Mouse (Mus musculus) liver, embryonic 14.5 days (tissue): Measurements from ENCODE around the gene Sowahb. TPM values are rescaled to one million over a fixed set of nuclear protein-coding genes. Genes with fewer than 3 reads are reported as not detected.

ENCODE experiments used
- ATAC-seq: fragments of 200-750 bp; cut with Nextera tagmentation; 2 replicates; pipeline ENCODE4 v1.8.0; 2017; ENCODE audit warnings: moderate number of reproducible peaks, mild to moderate bottlenecking, moderate library complexity; ENCODE audit not compliant: insufficient read depth
- DNase-seq, 3 experiments: peaks; one replicate each; pipeline ENCODE4 v3.0.0-alpha.2; 2012 to 2013; ENCODE audit warnings: low read depth in 3 of 3, low spot score in 3 of 3
- H3K27ac ChIP-seq: fragments of 300-500 bp; sonication (generic); 2 replicates; pipeline ENCODE4 v1.5.1; 2014; ENCODE audit warnings: moderate library complexity, mild to moderate bottlenecking, control low read depth, inconsistent platforms
- H3K27me3 ChIP-seq: fragments of 300-500 bp; sonication (generic); 2 replicates; pipeline ENCODE4 v1.6.1; 2014; ENCODE audit warnings: mild to moderate bottlenecking, low read length, moderate library complexity; ENCODE audit not compliant: control insufficient read depth, insufficient read depth
- H3K36me3 ChIP-seq: fragments of 300-500 bp; sonication (generic); replicated peaks from 2 replicates; pipeline ENCODE4 v1.6.1; 2014; ENCODE audit warnings: low read depth; ENCODE audit not compliant: control insufficient read depth, insufficient read depth
- H3K4me1 ChIP-seq, 2 experiments: fragments of 200-500 bp in 1 of 2; fragments of 300-500 bp in 1 of 2; sonication (generic) in 1 of 2; replicated peaks; 2 replicates each; pipeline ENCODE4 v1.6.1; 2012 to 2014; ENCODE audit warnings: antibody characterized with exemption in 1 of 2, inconsistent platforms in 1 of 2, low read length in 1 of 2; ENCODE audit not compliant: control insufficient read depth in 2 of 2, insufficient read depth in 2 of 2
- H3K4me2 ChIP-seq: fragments of 300-500 bp; sonication (generic); 2 replicates; pipeline ENCODE4 v1.6.1; 2014; ENCODE audit warnings: low read depth, mild to moderate bottlenecking, control low read depth, moderate library complexity
- H3K4me3 ChIP-seq, 2 experiments: fragments of 200-500 bp in 1 of 2; fragments of 300-500 bp in 1 of 2; sonication (generic) in 1 of 2; 2 replicates each; pipeline ENCODE4 v1.5.1; 2012 to 2014; ENCODE audit warnings: low read depth in 2 of 2, low read length in 2 of 2, mild to moderate bottlenecking in 2 of 2, control low read depth in 1 of 2, inconsistent platforms in 1 of 2, moderate library complexity in 1 of 2; ENCODE audit not compliant: insufficient read depth in 1 of 2
- H3K9ac ChIP-seq: fragments of 300-500 bp; sonication (generic); replicated peaks from 2 replicates; pipeline ENCODE4 v1.6.1; 2014; ENCODE audit warnings: mild to moderate bottlenecking, control low read depth, moderate library complexity
- H3K9me3 ChIP-seq: fragments of 300-500 bp; sonication (generic); 2 replicates; pipeline ENCODE4 v1.6.1; 2016; ENCODE audit warnings: low read length, mixed read lengths; ENCODE audit not compliant: control insufficient read depth
- CTCF ChIP-seq: IDR thresholded peaks from 2 replicates; pipeline ENCODE4 v1.5.1; 2016; ENCODE audit warnings: antibody characterized with exemption, low read depth, control low read depth
- EP300 ChIP-seq: IDR thresholded peaks from 2 replicates; pipeline ENCODE4 v1.6.1; 2016; ENCODE audit warnings: antibody characterized with exemption, low read depth
- WGBS: fragments of 180-500 bp; shearing (Covaris S2); extraction: QIAGEN DNeasy Blood & Tissue Kit; methylation state at CpG from one replicate; pipeline ENCODE4 v1.1.7; 2014; ENCODE audit not compliant: insufficient replicate concordance; 5-methylcytosine and 5-hydroxymethylcytosine counted together
- polyA plus RNA-seq, 2 experiments: library from polyadenylated mRNA; depleted of rRNA in 1 of 2; stranded (reverse) in 1 of 2; unstranded in 1 of 2; fragments of >200 nt; fragmentation: Nextera tagmentation in 1 of 2; extraction: Ambion mirVana in 1 of 2; gene quantifications; 2 replicates each; pipeline versions ENCODE4 v1.2.1 to v1.2.3; 2012 to 2014

Sowahb gene
- polyA plus RNA-seq, 2 experiments = 0.50 to 0.83 TPM

DNA sequence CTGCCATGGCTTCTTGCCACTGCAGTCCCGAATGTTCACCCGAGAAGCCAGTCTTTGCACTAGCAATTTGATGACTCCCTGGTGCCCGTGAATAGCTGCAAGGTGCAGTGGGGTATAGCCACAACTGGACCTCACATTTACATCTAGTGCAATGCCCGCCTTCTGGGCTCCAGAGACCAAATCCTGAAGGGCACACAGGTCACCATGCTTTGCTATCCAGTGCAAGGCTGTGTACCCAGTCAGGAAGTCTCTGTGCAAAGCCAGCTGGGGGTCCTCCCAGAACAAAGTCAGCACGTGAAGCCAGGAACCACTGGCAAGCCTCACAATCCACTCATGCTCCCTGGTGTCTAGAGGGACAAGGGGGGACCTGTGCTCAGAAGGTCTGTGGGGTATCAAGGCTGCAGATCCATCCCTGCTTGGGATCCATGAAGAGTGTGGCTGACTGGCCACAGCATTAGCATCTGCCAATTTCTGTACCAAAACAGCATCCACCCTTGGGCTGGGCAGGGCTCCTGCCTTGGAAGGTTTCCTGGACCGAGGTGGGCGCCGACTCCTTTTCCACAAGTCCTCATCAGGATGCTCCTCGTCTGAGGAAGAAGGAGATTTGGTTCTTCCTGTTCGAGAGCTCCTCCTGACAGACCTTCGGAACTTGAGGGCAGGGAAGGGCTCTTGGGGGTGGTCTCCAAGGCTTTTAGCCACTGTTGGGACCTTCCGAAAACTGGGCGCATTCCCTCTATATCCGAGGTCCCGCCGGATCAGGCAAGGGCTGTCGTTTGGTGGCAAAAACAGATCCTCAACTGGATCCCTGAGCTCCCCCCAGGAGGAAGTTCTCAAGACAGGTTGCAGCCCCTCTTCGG lies 1.8 kb downstream of the Sowahb start:
- DNase-seq = no peak
- H3K4me3 ChIP-seq = no peak overlapping the region
- TF ChIP-seq EP300 (no peak), CTCF (no peak)
- H3K36me3 ChIP-seq = no peaks in the 10 kb centered on the region
- no peak for ATAC-seq
- no peak overlapping the region for H3K9ac ChIP-seq
- no peaks in the 10 kb centered on the region for H3K9me3 ChIP-seq
- WGBS = 29% methylated on average over 18 of the region's 18 CpGs
- H3K27ac ChIP-seq = no peak overlapping the region
- no peaks in the 10 kb centered on the region; a peak in 1 of 4 replicates for H3K4me1 ChIP-seq
- peaks cover 39% of the 10 kb centered on the region for H3K27me3 ChIP-seq
- no peak overlapping the region for H3K4me2 ChIP-seq

DNA sequence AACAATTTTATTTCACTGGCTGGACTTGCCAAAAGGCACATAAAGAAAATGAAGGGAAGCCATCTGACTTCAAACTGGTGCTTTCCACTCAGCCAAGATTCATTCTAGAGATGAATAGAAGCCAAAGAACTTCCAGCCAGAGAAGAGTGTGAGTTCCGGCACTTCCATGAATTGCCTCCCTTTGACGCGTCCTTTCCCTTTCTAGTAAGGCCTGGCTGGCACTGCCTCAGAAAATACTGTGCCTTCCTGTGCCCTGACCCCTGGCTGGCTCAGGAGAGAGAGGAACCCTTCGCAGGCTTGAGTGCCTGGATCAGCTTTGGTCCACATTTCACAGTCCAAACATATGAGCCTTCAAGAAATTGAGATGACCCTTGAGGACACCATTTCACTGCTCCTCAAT lies 2.8 kb downstream of the Sowahb start:
- no peak overlapping the region for H3K4me2 ChIP-seq
- H3K27me3 ChIP-seq = peaks cover 39% of the 10 kb centered on the region
- H3K9me3 ChIP-seq = no peaks in the 10 kb centered on the region
- no peaks in the 10 kb centered on the region; a peak in 1 of 4 replicates for H3K4me1 ChIP-seq
- WGBS = 45% methylated on average over 4 of the region's 4 CpGs
- no peak for TF ChIP-seq EP300
- TF ChIP-seq CTCF = no peak
- ATAC-seq (no peak), DNase-seq (no peak)
- H3K27ac ChIP-seq = no peak overlapping the region
- H3K36me3 ChIP-seq = no peaks in the 10 kb centered on the region
- no peak overlapping the region for H3K9ac ChIP-seq
- H3K4me3 ChIP-seq = no peak overlapping the region

DNA sequence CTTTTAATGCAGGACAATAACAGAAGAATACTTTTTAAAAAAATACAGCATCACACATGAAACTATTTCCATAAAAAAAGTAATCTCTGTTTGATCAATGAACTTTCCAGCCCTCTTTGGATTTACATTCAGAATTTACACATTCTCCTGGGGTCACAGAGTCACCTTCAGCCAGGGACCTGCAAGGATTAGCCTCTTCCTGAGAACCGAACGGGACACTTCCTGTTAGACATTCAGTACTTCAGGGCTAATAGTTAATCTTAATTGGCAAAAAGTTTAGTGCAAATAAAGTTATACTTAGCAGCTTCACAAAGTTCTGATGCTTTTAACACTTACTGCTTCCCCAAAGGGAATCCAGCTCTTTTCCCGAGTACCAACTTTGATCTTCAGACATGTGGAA lies 3.5 kb downstream of the Sowahb start:
- no peak for DNase-seq
- TF ChIP-seq CTCF (no peak), EP300 (no peak)
- Histone ChIP-seq H3K27me3 (peaks cover 32% of the 10 kb centered on the region), H3K4me3 (no peak overlapping the region), H3K36me3 (no peaks in the 10 kb centered on the region), H3K9ac (no peak overlapping the region), H3K9me3 (no peaks in the 10 kb centered on the region), H3K4me1 (no peaks in the 10 kb centered on the region; a peak in 1 of 4 replicates), H3K4me2 (no peak overlapping the region), H3K27ac (no peak overlapping the region)
- ATAC-seq = no peak
- 13% methylated on average over 3 of the region's 3 CpGs for WGBS

DNA sequence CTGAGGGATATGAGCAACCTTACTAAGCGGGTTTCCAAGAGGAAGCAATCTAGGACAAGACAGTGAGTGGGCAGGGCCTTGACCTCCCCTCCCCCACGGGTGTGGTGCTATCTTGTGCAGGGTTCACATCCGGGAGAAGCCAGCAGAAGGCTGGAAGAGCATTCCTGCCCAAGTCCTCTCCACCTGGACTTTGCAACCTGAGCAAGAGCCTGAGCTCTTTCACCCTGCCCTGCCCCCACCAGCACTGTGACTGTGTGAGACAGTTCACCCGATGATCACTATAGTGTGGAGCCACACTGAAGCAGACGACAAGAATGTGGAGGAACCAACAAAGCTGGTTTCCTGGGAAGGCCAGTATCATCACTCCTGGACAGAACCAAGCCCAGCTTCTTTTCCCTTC lies 4.7 kb downstream of the Sowahb start:
- Histone ChIP-seq H3K4me3 (no peak overlapping the region), H3K36me3 (no peaks in the 10 kb centered on the region), H3K9me3 (no peaks in the 10 kb centered on the region), H3K27me3 (peaks cover 22% of the 10 kb centered on the region), H3K4me1 (no peaks in the 10 kb centered on the region; a peak in 1 of 4 replicates), H3K4me2 (no peak overlapping the region), H3K27ac (no peak overlapping the region), H3K9ac (no peak overlapping the region)
- peak; percentile 22; the same call in 1 of the 2 replicates for ATAC-seq
- WGBS = 18% methylated on average over 5 of the region's 5 CpGs
- TF ChIP-seq CTCF = no peak
- no peak for TF ChIP-seq EP300
- no peak for DNase-seq

DNA sequence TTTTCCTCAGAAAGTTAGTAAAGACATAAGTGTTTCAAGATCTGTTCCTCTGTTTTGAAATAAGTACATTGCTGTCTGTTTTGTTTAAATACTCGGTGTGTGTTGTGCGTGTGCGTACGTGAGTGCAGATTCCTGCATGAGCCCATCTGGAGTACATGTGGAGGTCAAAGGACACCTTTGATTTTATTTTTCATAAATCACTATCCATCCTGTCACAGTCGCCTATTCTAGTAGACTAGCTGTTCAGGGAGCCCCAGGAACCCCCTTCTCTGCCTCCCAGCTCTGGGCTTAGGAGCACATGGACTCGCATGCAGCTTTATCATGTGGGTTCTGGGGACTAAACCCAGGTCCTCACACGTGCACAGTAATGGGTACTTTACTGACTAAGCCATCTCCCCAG lies 8.6 kb downstream of the Sowahb start:
- WGBS = 59% methylated on average over 7 of the region's 7 CpGs
- H3K4me1 ChIP-seq = peaks cover 0 to 2% of the 10 kb centered on the region in 2 experiments; a peak in 1 of 4 replicates
- no peak overlapping the region for H3K9ac ChIP-seq
- H3K27ac ChIP-seq = no peak overlapping the region
- no peak for DNase-seq
- no peaks in the 10 kb centered on the region for H3K9me3 ChIP-seq
- H3K4me3 ChIP-seq = no peak overlapping the region
- no peak for ATAC-seq
- TF ChIP-seq CTCF = no peak
- TF ChIP-seq EP300 = no peak
- no peak overlapping the region for H3K4me2 ChIP-seq
- no peaks in the 10 kb centered on the region for H3K27me3 ChIP-seq
- H3K36me3 ChIP-seq = no peaks in the 10 kb centered on the region
